Mouse (Mus musculus): ENCODE measurements around the gene Gys1. TPM values are rescaled to one million over a fixed set of nuclear protein-coding genes. Genes with fewer than 3 reads are reported as not detected.

Gene Gys1
- polyA plus RNA-seq, 1 experiment, result 44.5 TPM

GRCm38 (mm10) chr7:45488293-45489204 lies 53.9 kb downstream of the Gys1 start, which contains the start of gene Dhdh:
Gene Dhdh, minus strand, starts transcription at chr7:45488805.
- TF ChIP-seq GATA1 (IDR thresholded peaks at IDR 0.05; ENCODE audit: borderline replicate concordance, low read length), result no peak
- no peak for TF ChIP-seq FLI1 (IDR thresholded peaks at IDR 0.05; ENCODE audit: low read length)
- peaks cover 19% of the 10 kb centered on the region for H3K36me3 ChIP-seq (replicated peaks; ENCODE audit: low read length)
- H3K4me1 ChIP-seq, result peaks cover 56% of the 10 kb centered on the region
- peak within 1 kb of the TSS; percentile 89 for H3K4me3 ChIP-seq (replicated peaks)
- no peaks in the 10 kb centered on the region for H3K9me3 ChIP-seq
- peaks cover 11% of the 10 kb centered on the region for H3K27me3 ChIP-seq (replicated peaks)

- H3K27me3 ChIP-seq (replicated peaks), result peaks cover 11% of the 10 kb centered on the region
- TF ChIP-seq GATA1 (IDR thresholded peaks at IDR 0.05; ENCODE audit: borderline replicate concordance, low read length) (no peak), FLI1 (IDR thresholded peaks at IDR 0.05; ENCODE audit: low read length) (no peak)
- H3K9me3 ChIP-seq, result no peaks in the 10 kb centered on the region
- H3K4me3 ChIP-seq (replicated peaks), result no peak overlapping the region
- H3K4me1 ChIP-seq, result peaks cover 66% of the 10 kb centered on the region
- peaks cover 29% of the 10 kb centered on the region for H3K36me3 ChIP-seq (replicated peaks; ENCODE audit: low read length)
Measured at GRCm38 (mm10) chr7:45489578-45489977, 54.9 kb downstream of the Gys1 start.

- Histone ChIP-seq H3K27me3 (replicated peaks) (peaks cover 11% of the 10 kb centered on the region), H3K9me3 (no peaks in the 10 kb centered on the region), H3K4me3 (replicated peaks) (no peak overlapping the region), H3K4me1 (peaks cover 72% of the 10 kb centered on the region), H3K36me3 (replicated peaks; ENCODE audit: low read length) (peaks cover 42% of the 10 kb centered on the region)
- no peak for TF ChIP-seq GATA1 (IDR thresholded peaks at IDR 0.05; ENCODE audit: borderline replicate concordance, low read length)
- no peak for TF ChIP-seq FLI1 (IDR thresholded peaks at IDR 0.05; ENCODE audit: low read length)
Measured at GRCm38 (mm10) chr7:45490822-45491221, 56.2 kb downstream of the Gys1 start.

GRCm38 (mm10) chr7:45491264-45491663 lies 56.6 kb downstream of the Gys1 start:
- Histone ChIP-seq H3K4me1 (peaks cover 69% of the 10 kb centered on the region), H3K9me3 (no peaks in the 10 kb centered on the region), H3K4me3 (replicated peaks) (peak overlapping the region; percentile 72), H3K27me3 (replicated peaks) (peaks cover 11% of the 10 kb centered on the region), H3K36me3 (replicated peaks; ENCODE audit: low read length) (peaks cover 46% of the 10 kb centered on the region)
- TF ChIP-seq FLI1 (IDR thresholded peaks at IDR 0.05; ENCODE audit: low read length) (no peak), GATA1 (IDR thresholded peaks at IDR 0.05; ENCODE audit: borderline replicate concordance, low read length) (no peak)

GRCm38 (mm10) chr7:45492225-45492844 lies 57.7 kb downstream of the Gys1 start:
- no peak overlapping the region for H3K4me3 ChIP-seq (replicated peaks)
- peaks cover 64% of the 10 kb centered on the region for H3K4me1 ChIP-seq
- TF ChIP-seq GATA1 (IDR thresholded peaks at IDR 0.05; ENCODE audit: borderline replicate concordance, low read length) (no peak), FLI1 (IDR thresholded peaks at IDR 0.05; ENCODE audit: low read length) (no peak)
- H3K9me3 ChIP-seq, result no peaks in the 10 kb centered on the region
- H3K36me3 ChIP-seq (replicated peaks; ENCODE audit: low read length), result peaks cover 57% of the 10 kb centered on the region
- H3K27me3 ChIP-seq (replicated peaks), result peaks cover 8% of the 10 kb centered on the region

GRCm38 (mm10) chr7:45492951-45493350 lies 58.3 kb downstream of the Gys1 start:
- Histone ChIP-seq H3K27me3 (replicated peaks) (peaks cover 4% of the 10 kb centered on the region), H3K4me1 (peaks cover 64% of the 10 kb centered on the region), H3K36me3 (replicated peaks; ENCODE audit: low read length) (peaks cover 63% of the 10 kb centered on the region), H3K4me3 (replicated peaks) (no peak overlapping the region), H3K9me3 (no peaks in the 10 kb centered on the region)
- TF ChIP-seq GATA1 (IDR thresholded peaks at IDR 0.05; ENCODE audit: borderline replicate concordance, low read length) (no peak), FLI1 (IDR thresholded peaks at IDR 0.05; ENCODE audit: low read length) (no peak)

- H3K9me3 ChIP-seq, result no peaks in the 10 kb centered on the region
- H3K36me3 ChIP-seq (replicated peaks; ENCODE audit: low read length), result peaks cover 79% of the 10 kb centered on the region
- H3K4me3 ChIP-seq (replicated peaks), result no peak overlapping the region
- TF ChIP-seq FLI1 (IDR thresholded peaks at IDR 0.05; ENCODE audit: low read length) (no peak), GATA1 (IDR thresholded peaks at IDR 0.05; ENCODE audit: borderline replicate concordance, low read length) (no peak)
- no peaks in the 10 kb centered on the region for H3K27me3 ChIP-seq (replicated peaks)
- peaks cover 51% of the 10 kb centered on the region for H3K4me1 ChIP-seq
Measured at GRCm38 (mm10) chr7:45494548-45494947, 59.9 kb downstream of the Gys1 start.

GRCm38 (mm10) chr7:45498427-45498826 lies 63.8 kb downstream of the Gys1 start:
- TF ChIP-seq FLI1 (IDR thresholded peaks at IDR 0.05; ENCODE audit: low read length) (no peak), GATA1 (IDR thresholded peaks at IDR 0.05; ENCODE audit: borderline replicate concordance, low read length) (no peak)
- H3K36me3 ChIP-seq (replicated peaks; ENCODE audit: low read length), result peaks cover 98% of the 10 kb centered on the region

More at GRCm38 (mm10) chr7:45498427-45498826, 63.8 kb downstream of the Gys1 start:
- Histone ChIP-seq H3K4me1 (peaks cover 50% of the 10 kb centered on the region), H3K4me3 (replicated peaks) (no peak overlapping the region), H3K27me3 (replicated peaks) (no peaks in the 10 kb centered on the region), H3K9me3 (no peaks in the 10 kb centered on the region)

Other genes starting within 250 kb of the Gys1 start
- not detected in 2 replicates for gene Ccdc155, start 230.0 kb upstream of the Gys1 start, polyA plus RNA-seq (2012; ENCODE audit: insufficient read depth, low replicate concordance)
- gene Dkkl1, start 222.7 kb upstream of the Gys1 start, polyA plus RNA-seq (2012; ENCODE audit: insufficient read depth, low replicate concordance), result 0.60 TPM in 1 of 2 replicates, not detected in the other
- gene Tead2, start 219.1 kb upstream of the Gys1 start, polyA plus RNA-seq (2012; ENCODE audit: insufficient read depth, low replicate concordance), result not detected in 2 replicates
- gene Cd37, start 195.7 kb upstream of the Gys1 start, polyA plus RNA-seq (2012; ENCODE audit: insufficient read depth, low replicate concordance), result 212 and 263 TPM in 2 replicates
- not detected in 2 replicates for gene Slc6a16, start 193.8 kb upstream of the Gys1 start, polyA plus RNA-seq (2012; ENCODE audit: insufficient read depth, low replicate concordance)
- not detected in 2 replicates for gene Slc6a21, start 157.3 kb upstream of the Gys1 start, polyA plus RNA-seq (2012; ENCODE audit: insufficient read depth, low replicate concordance)
- gene Trpm4, start 101.1 kb upstream of the Gys1 start, polyA plus RNA-seq (2012; ENCODE audit: insufficient read depth, low replicate concordance), result 7.6 TPM in 1 of 2 replicates, not detected in the other
- gene Hrc, start 99.6 kb upstream of the Gys1 start, polyA plus RNA-seq (2012; ENCODE audit: insufficient read depth, low replicate concordance), result not detected in 2 replicates
- gene Ppfia3, start 67.8 kb upstream of the Gys1 start, polyA plus RNA-seq (2012; ENCODE audit: insufficient read depth, low replicate concordance), result 0.79 TPM in 1 of 2 replicates, not detected in the other
- gene Lin7b, start 64.3 kb upstream of the Gys1 start, polyA plus RNA-seq (2012; ENCODE audit: insufficient read depth, low replicate concordance), result 4.1 TPM in 1 of 2 replicates, not detected in the other
- 154 and 515 TPM in 2 replicates for gene Snrnp70, start 39.1 kb upstream of the Gys1 start, polyA plus RNA-seq (2012; ENCODE audit: insufficient read depth, low replicate concordance)
- gene Kcna7, start 29.2 kb upstream of the Gys1 start, polyA plus RNA-seq (2012; ENCODE audit: insufficient read depth, low replicate concordance), result not detected in 2 replicates
- not detected in 2 replicates for gene Ntf5, start 21.1 kb upstream of the Gys1 start, polyA plus RNA-seq (2012; ENCODE audit: insufficient read depth, low replicate concordance)
- gene Lhb, start 14.0 kb upstream of the Gys1 start, polyA plus RNA-seq (2012; ENCODE audit: insufficient read depth, low replicate concordance), result not detected in 2 replicates
- 90.5 and 244 TPM in 2 replicates for gene Ruvbl2, start 3.3 kb downstream of the Gys1 start, polyA plus RNA-seq (2012; ENCODE audit: insufficient read depth, low replicate concordance)
- gene Ftl1, start 25.0 kb downstream of the Gys1 start, polyA plus RNA-seq (2012; ENCODE audit: insufficient read depth, low replicate concordance), result 24,502 and 30,989 TPM in 2 replicates
- 502 and 597 TPM in 2 replicates for gene Bax, start 32.1 kb downstream of the Gys1 start, polyA plus RNA-seq (2012; ENCODE audit: insufficient read depth, low replicate concordance)
- not detected in 2 replicates for gene Tulp2, start 47.0 kb downstream of the Gys1 start, polyA plus RNA-seq (2012; ENCODE audit: insufficient read depth, low replicate concordance)
- not detected in 2 replicates for gene Gm45808, start 52.0 kb downstream of the Gys1 start, polyA plus RNA-seq (2012; ENCODE audit: insufficient read depth, low replicate concordance)
- gene Dhdh, start 54.0 kb downstream of the Gys1 start, polyA plus RNA-seq (2012; ENCODE audit: insufficient read depth, low replicate concordance), result 0.23 and 0.70 TPM in 2 replicates
- 504 and 892 TPM in 2 replicates for gene Nucb1, start 75.6 kb downstream of the Gys1 start, polyA plus RNA-seq (2012; ENCODE audit: insufficient read depth, low replicate concordance)
- gene Ppp1r15a, start 91.4 kb downstream of the Gys1 start, polyA plus RNA-seq (2012; ENCODE audit: insufficient read depth, low replicate concordance), result 361 and 818 TPM in 2 replicates
- gene Plekha4, start 91.5 kb downstream of the Gys1 start, polyA plus RNA-seq (2012; ENCODE audit: insufficient read depth, low replicate concordance), result 2.9 and 16.4 TPM in 2 replicates
- gene Hsd17b14, start 120.0 kb downstream of the Gys1 start, polyA plus RNA-seq (2012; ENCODE audit: insufficient read depth, low replicate concordance), result 4.9 and 6.8 TPM in 2 replicates
- 20.6 and 56.4 TPM in 2 replicates for gene Bcat2, start 135.3 kb downstream of the Gys1 start, polyA plus RNA-seq (2012; ENCODE audit: insufficient read depth, low replicate concordance)
- not detected in 2 replicates for gene Fgf21, start 180.6 kb downstream of the Gys1 start, polyA plus RNA-seq (2012; ENCODE audit: insufficient read depth, low replicate concordance)
- gene Fut1, start 182.4 kb downstream of the Gys1 start, polyA plus RNA-seq (2012; ENCODE audit: insufficient read depth, low replicate concordance), result 1.1 TPM in 1 of 2 replicates, not detected in the other
- gene Izumo1, start 187.0 kb downstream of the Gys1 start, polyA plus RNA-seq (2012; ENCODE audit: insufficient read depth, low replicate concordance), result not detected in 2 replicates
- 0.36 TPM in 1 of 2 replicates, not detected in the other for gene Rasip1, start 192.6 kb downstream of the Gys1 start, polyA plus RNA-seq (2012; ENCODE audit: insufficient read depth, low replicate concordance)
- gene Mamstr, start 205.1 kb downstream of the Gys1 start, polyA plus RNA-seq (2012; ENCODE audit: insufficient read depth, low replicate concordance), result not detected in 2 replicates
- gene Fut2, start 231.6 kb downstream of the Gys1 start, polyA plus RNA-seq (2012; ENCODE audit: insufficient read depth, low replicate concordance), result not detected in 2 replicates
- not detected in 2 replicates for gene Ntn5, start 249.2 kb downstream of the Gys1 start, polyA plus RNA-seq (2012; ENCODE audit: insufficient read depth, low replicate concordance)

Data from megakaryocyte, embryonic 14.5 days (primary cell).